Comparison of ENCODE assay signal across 12 mouse cellular contexts in genomic region chr11:84497944-84498343, GRCm38 (mm10). TPM values are rescaled to one million over a fixed set of nuclear protein-coding genes. Genes with fewer than 3 reads are reported as not detected.
DNase-seq lines count a peak whose midpoint lies in the region; ATAC-seq and TF ChIP-seq lines count a peak whose summit lies in the region.
"Had no signal": no experiment of that assay in that cellular context is flagged by ENCODE, and none has a peak within 500 bp of the region (broad histone marks: within the 10 kb centered on the region; RNA-seq: fewer than 3 reads in every experiment).

No protein-coding gene starts in this region.

- no peak overlapping the region for H3K4me2 ChIP-seq in heart, postnatal 0 days (ENCODE audit: low read depth, low read length)
- H3K4me2 ChIP-seq: neural tube, embryonic 13.5 days had no signal

- H3K27me3 ChIP-seq in heart, postnatal 0 days (ENCODE audit: control insufficient read depth, insufficient read depth, low read length), result no peaks in the 10 kb centered on the region
- H3K27me3 ChIP-seq: neural tube, embryonic 13.5 days had no signal

- 74% methylated on average over 2 of the region's 2 CpGs for WGBS in heart, postnatal 0 days
- 79% methylated on average over 2 of the region's 2 CpGs for WGBS in lung, adult 2 months

- no peak for DNase-seq in heart, postnatal 0 days (ENCODE audit: low spot score)
- no peak for DNase-seq in heart, adult 8-10 months (ENCODE audit: low spot score)
- DNase-seq in lung, adult 2 months, result no peak
- DNase-seq in lung, postnatal 36 days, result no peak
- DNase-seq in NIH3T3 (ENCODE audit: low read depth), result peak; percentile 22
- peak; percentile 31 for DNase-seq in embryo, embryonic 10 days (ENCODE audit: low spot score)
- no peak for DNase-seq in layer of hippocampus, adult 9-10 months (ENCODE audit: low spot score)
- DNase-seq in T-cell, adult 2 months (ENCODE audit: low spot score), result no peak
- DNase-seq: lung, postnatal 14 days; thymus, adult 2 months had no signal

- no peaks in the 10 kb centered on the region for H3K4me1 ChIP-seq in heart, postnatal 0 days (ENCODE audit: control insufficient read depth, insufficient read depth)
- no peaks in the 10 kb centered on the region for H3K4me1 ChIP-seq in lung, adult 2 months (ENCODE audit: control insufficient read depth, insufficient read depth, low read length)

- peaks cover 10% of the 10 kb centered on the region; the same call in 1 of the 2 replicates for H3K36me3 ChIP-seq in heart, postnatal 0 days (replicated peaks; ENCODE audit: control insufficient read depth, insufficient read depth, low read length)

- no peak overlapping the region for H3K27ac ChIP-seq in heart, postnatal 0 days (ENCODE audit: low read depth)
- H3K27ac ChIP-seq: neural tube, embryonic 13.5 days had no signal

- no peak overlapping the region for H3K4me3 ChIP-seq in heart, postnatal 0 days (ENCODE audit: low read depth, low read length)
- H3K4me3 ChIP-seq in lung, adult 2 months (replicated peaks; ENCODE audit: extremely low read depth, low read depth, low read length), result no peak overlapping the region
- H3K4me3 ChIP-seq: neural tube, embryonic 13.5 days had no signal

- TF ChIP-seq EP300 in heart, postnatal 0 days (IDR thresholded peaks at IDR 0.05; ENCODE audit: low read depth), result no peak

- peak; percentile 39; the same call in 1 of the 2 replicates for TF ChIP-seq CTCF in heart, postnatal 0 days (IDR thresholded peaks at IDR 0.05; ENCODE audit: low read depth)
- 0 out of 2 replicates have a peak, but pooled peaks have one; percentile 1 for TF ChIP-seq CTCF in lung, adult 2 months (IDR thresholded peaks at IDR 0.05; ENCODE audit: insufficient read depth, low read length)

- TF ChIP-seq POLR2A in lung, adult 2 months (IDR thresholded peaks at IDR 0.05; ENCODE audit: borderline replicate concordance, extremely low read depth, low read depth, low read length), result no peak

- no peak overlapping the region for H3K9ac ChIP-seq in heart, postnatal 0 days (replicated peaks; ENCODE audit: low read depth, low read length)
- H3K9ac ChIP-seq: neural tube, embryonic 13.5 days had no signal

- no peak for ATAC-seq in heart, postnatal 0 days (ENCODE audit: insufficient read depth, low read depth)

- H3K9me3 ChIP-seq in heart, postnatal 0 days (replicated peaks; ENCODE audit: control insufficient read depth, low read length), result no peaks in the 10 kb centered on the region
- H3K9me3 ChIP-seq: neural tube, embryonic 13.5 days had no signal

RNA-seq across cellular contexts. Expression of gene Aatf, which starts 15.4 kb away (rescaled TPM):
- 7.1 and 21.9 TPM in 2 replicates for total RNA-seq in heart, postnatal 0 days (2014; rRNA removed; ENCODE audit: low replicate concordance)
- polyA plus RNA-seq in heart, postnatal 0 days (2015; fragmentation: Nextera tagmentation; extraction: Ambion mirVana), result 15.9 and 16.3 TPM in 2 replicates
- 10 to 100 TPM; 12.9 to 14.3 (median 13.1) TPM for total RNA-seq in heart, adult 8-10 months (2022)
- polyA plus RNA-seq in lung, adult 2 months (2012; rRNA removed), result 2.9 and 4.4 TPM in 2 replicates

RNA-seq across cellular contexts. Expression of gene Lhx1, which starts 27.4 kb away (rescaled TPM):
- total RNA-seq in heart, postnatal 0 days (2014; rRNA removed; ENCODE audit: low replicate concordance), result not detected in 2 replicates
- not detected in 2 replicates for polyA plus RNA-seq in heart, postnatal 0 days (2015; fragmentation: Nextera tagmentation; extraction: Ambion mirVana)
- total RNA-seq in heart, adult 8-10 months (2022), result not detected
- polyA plus RNA-seq in lung, adult 2 months (2012; rRNA removed), result not detected in 2 replicates
- total RNA-seq: hematopoietic stem cell, adult 5-6 weeks had no signal

Comparison
In these comparisons a context has a peak if more than half of its experiments do, and no peak if none do; other contexts are left out.
1. DNase-seq: peak in NIH3T3 (single experiment) and embryo, embryonic 10 days (single experiment); none in heart, postnatal 0 days (single experiment), heart, adult 8-10 months (single experiment), lung, adult 2 months (single experiment), lung, postnatal 36 days (single experiment), layer of hippocampus, adult 9-10 months (single experiment) and T-cell, adult 2 months (single experiment).